Mouse (Mus musculus) erythroblast, embryonic 14.5 days (primary cell): Measurements from ENCODE around the gene Gprc5b. TPM values are rescaled to one million over a fixed set of nuclear protein-coding genes. Genes with fewer than 3 reads are reported as not detected.

Experiments
- H3K27me3 ChIP-seq: 2 replicates; pipeline ENCODE4 v1.6.1; 2012; ENCODE audit warnings: inconsistent platforms; ENCODE audit not compliant: control insufficient read depth
- H3K36me3 ChIP-seq: 2 replicates; pipeline ENCODE4 v1.6.1; 2012; ENCODE audit warnings: mild to moderate bottlenecking, inconsistent platforms; ENCODE audit not compliant: control insufficient read depth
- H3K4me1 ChIP-seq: 2 replicates; pipeline ENCODE4 v1.6.1; 2012; ENCODE audit warnings: inconsistent platforms; ENCODE audit not compliant: control insufficient read depth
- H3K4me3 ChIP-seq: replicated peaks from 2 replicates; pipeline ENCODE3; 2012; ENCODE audit warnings: moderate library complexity, mild to moderate bottlenecking, inconsistent platforms
- H3K9me3 ChIP-seq: 2 replicates; pipeline ENCODE4 v1.6.1; 2012; ENCODE audit warnings: low read length, inconsistent platforms, mixed read lengths; ENCODE audit not compliant: control insufficient read depth
- GATA1 ChIP-seq: IDR thresholded peaks from 2 replicates; pipeline ENCODE4 v1.6.1; 2012; ENCODE audit warnings: low read length, inconsistent platforms, mixed read lengths
- TAL1 ChIP-seq: IDR thresholded peaks from 3 replicates; pipeline ENCODE4 v1.6.1; 2012; ENCODE audit warnings: low read length, inconsistent platforms, mixed read lengths
- polyA plus RNA-seq: library from polyadenylated mRNA; stranded (reverse); fragments of >175 nt; gene quantifications from 2 replicates; pipeline ENCODE4 v1.2.3, GENCODE M21; 2012

Gene Gprc5b
- polyA plus RNA-seq, 1 experiment = 0.07 TPM

GRCm38 (mm10) chr7:118968870-118969269 is 26.1 kb downstream of the Gprc5b start:
- H3K4me1 ChIP-seq = no peaks in the 10 kb centered on the region
- no peaks in the 10 kb centered on the region for H3K36me3 ChIP-seq
- no peak overlapping the region for H3K4me3 ChIP-seq
- no peaks in the 10 kb centered on the region for H3K27me3 ChIP-seq
- TF ChIP-seq TAL1 (no peak), GATA1 (no peak)
- H3K9me3 ChIP-seq = no peaks in the 10 kb centered on the region

DNA sequence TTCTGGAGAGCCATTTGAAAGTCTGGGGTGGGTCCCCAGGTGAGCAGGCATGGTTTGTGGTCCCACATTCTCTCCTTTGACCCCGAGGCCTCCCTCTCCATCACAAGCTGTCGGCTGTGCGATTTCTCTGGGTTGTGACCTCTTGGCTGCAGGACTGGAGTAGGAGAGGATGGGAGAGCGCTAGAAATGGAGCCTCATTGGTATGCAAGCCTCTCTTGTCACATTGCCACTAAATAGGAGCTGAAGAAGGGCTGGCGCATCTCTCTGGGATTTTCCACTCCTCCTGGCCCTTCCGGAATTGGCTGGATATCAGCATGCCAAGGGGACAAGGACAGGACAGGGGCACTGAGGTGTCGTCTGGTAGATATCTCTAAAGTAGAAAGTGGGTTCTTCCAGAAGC is 29.8 kb downstream of the Gprc5b start:
- Histone ChIP-seq H3K4me3 (no peak overlapping the region), H3K9me3 (no peaks in the 10 kb centered on the region), H3K36me3 (no peaks in the 10 kb centered on the region), H3K4me1 (no peaks in the 10 kb centered on the region), H3K27me3 (no peaks in the 10 kb centered on the region)
- TF ChIP-seq GATA1 (no peak), TAL1 (no peak)

DNA sequence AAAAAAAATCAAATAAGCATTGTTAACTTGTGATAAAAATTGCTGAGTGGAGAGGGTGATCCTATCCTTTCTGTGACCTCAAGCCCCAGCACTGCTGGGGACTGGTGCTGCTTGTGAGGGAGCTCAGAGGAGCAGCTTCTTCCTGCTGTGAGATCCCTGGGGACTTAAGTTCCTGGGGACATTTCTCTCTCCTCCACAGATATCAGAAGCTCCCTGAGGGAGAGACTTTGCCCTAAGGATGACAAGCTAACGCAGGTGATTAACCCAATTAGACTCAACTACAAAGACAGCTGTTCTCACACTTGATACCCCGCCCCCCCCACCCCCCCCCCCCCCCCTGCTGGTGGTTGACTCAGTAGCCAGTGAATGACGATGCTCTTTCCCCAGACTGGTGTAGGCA is 30.2 kb downstream of the Gprc5b start:
- Histone ChIP-seq H3K9me3 (no peaks in the 10 kb centered on the region), H3K4me3 (no peak overlapping the region), H3K27me3 (no peaks in the 10 kb centered on the region), H3K4me1 (no peaks in the 10 kb centered on the region), H3K36me3 (no peaks in the 10 kb centered on the region)
- TF ChIP-seq TAL1 = no peak
- TF ChIP-seq GATA1 = no peak

DNA sequence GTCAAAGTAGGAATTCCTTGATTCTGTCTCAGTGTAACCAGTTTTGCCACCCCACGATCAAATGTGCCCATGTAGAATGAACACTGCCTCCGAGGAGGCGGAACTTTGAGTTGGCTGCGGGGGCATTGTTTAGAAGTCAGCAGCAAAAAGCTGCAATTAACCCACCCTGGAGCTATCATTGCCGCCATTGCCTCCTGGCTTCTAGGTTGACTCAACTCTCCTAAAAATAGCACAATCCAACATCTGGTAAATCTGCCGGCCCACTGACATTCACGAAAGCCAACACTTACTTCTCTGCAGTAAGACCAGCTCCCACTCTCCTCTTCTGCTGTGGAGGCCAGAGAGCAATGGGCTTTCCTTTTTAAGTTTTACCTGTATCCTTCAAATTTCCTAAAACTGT is 35.8 kb downstream of the Gprc5b start:
- no peaks in the 10 kb centered on the region for H3K9me3 ChIP-seq
- no peaks in the 10 kb centered on the region for H3K36me3 ChIP-seq
- H3K4me3 ChIP-seq = no peak overlapping the region
- TF ChIP-seq GATA1 (no peak), TAL1 (no peak)
- no peaks in the 10 kb centered on the region for H3K27me3 ChIP-seq
- H3K4me1 ChIP-seq = no peaks in the 10 kb centered on the region

DNA sequence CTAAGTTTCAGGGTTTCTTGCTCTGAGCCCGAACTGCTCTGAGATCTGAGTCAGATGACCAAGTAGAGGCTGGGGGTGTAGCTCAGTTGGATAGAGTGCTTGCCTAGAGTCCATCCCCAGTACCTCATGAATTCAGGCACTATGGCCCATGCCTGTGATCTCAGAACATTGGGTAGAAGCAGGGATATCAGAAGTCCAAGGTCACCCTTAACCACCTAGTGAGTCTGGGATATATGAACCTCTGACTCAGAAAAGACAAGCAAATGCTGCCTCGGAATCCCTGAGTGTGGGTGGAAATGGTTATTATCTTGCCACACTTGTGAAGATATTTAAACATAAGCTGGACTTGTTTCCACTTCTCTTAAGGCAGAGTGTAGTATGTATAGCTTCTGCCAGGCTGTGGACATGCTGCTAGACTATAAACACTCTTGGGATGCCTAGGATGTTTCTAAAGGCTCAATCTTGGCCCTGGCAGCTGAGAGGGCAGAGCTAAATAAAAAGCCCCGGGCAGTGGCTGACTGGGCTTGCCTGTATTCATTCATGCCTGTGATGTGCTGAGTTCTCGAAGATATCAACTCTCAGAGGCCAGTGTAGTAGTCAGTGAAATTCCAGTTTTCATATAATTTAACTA is 38.3 kb downstream of the Gprc5b start:
- no peaks in the 10 kb centered on the region for H3K27me3 ChIP-seq
- H3K4me3 ChIP-seq = no peak overlapping the region
- no peaks in the 10 kb centered on the region for H3K9me3 ChIP-seq
- no peaks in the 10 kb centered on the region for H3K4me1 ChIP-seq
- no peaks in the 10 kb centered on the region for H3K36me3 ChIP-seq
- TF ChIP-seq GATA1 (no peak), TAL1 (no peak)

GRCm38 (mm10) chr7:118954968-118955367 is 40.0 kb downstream of the Gprc5b start:
- no peak overlapping the region for H3K4me3 ChIP-seq
- H3K36me3 ChIP-seq = no peaks in the 10 kb centered on the region
- no peaks in the 10 kb centered on the region for H3K27me3 ChIP-seq
- H3K9me3 ChIP-seq = no peaks in the 10 kb centered on the region
- no peaks in the 10 kb centered on the region for H3K4me1 ChIP-seq
- TF ChIP-seq TAL1 = no peak
- TF ChIP-seq GATA1 = no peak

DNA sequence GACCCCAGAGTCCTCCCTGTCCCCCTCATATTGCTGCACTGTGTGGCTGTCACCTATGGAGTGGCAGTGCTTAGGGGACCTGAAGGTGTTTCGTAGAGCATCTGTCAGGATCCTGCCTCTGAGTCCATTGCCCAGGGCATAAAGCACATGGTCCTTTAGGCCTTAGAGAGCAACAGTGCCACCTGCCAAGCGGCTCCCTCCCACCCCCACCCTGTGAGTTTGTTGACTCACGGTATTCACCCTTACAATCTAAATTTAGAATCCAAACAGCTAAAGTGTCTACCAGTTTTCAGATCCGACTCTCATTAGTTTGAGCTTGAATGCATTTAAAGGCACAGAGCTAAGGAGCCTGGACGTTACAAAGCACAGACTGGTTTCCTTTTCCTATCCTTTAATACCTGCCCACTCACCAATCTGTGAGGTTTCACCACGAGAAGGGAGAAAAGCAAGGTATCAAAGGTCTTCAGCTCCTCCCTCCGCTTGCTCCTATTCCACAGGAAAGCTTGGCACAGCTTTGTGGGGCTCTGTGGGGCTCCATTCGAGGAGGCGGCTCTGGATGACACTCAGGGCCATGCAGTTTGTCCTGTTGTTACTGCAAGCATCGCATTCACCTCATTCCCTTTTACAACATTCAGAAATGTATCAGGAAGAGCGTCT is 41.3 kb downstream of the Gprc5b start:
- no peaks in the 10 kb centered on the region for H3K27me3 ChIP-seq
- TF ChIP-seq GATA1 = no peak
- no peak for TF ChIP-seq TAL1
- H3K9me3 ChIP-seq = no peaks in the 10 kb centered on the region
- no peak overlapping the region for H3K4me3 ChIP-seq
- H3K36me3 ChIP-seq = no peaks in the 10 kb centered on the region
- no peaks in the 10 kb centered on the region for H3K4me1 ChIP-seq

DNA sequence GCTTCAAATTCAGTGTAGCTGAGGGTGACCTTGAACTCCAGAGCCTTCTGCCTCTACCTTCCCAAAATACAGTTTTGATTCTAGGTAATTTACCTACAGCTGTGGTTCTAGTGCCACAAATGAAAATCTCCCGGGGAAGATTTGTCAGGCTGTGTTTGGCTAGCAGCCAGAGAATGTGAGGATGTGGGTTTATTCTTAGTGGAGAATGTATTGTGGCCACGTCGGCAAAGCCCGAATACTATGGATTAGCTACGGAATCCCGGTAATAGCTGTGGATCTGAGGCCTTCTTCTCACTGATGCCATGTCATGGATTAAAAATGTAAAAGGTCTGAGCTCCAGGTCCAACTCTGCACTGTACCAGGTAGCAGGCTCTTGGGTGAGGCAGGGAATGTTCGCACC is 45.3 kb downstream of the Gprc5b start:
- Histone ChIP-seq H3K4me1 (no peaks in the 10 kb centered on the region), H3K27me3 (no peaks in the 10 kb centered on the region), H3K9me3 (no peaks in the 10 kb centered on the region), H3K36me3 (no peaks in the 10 kb centered on the region), H3K4me3 (no peak overlapping the region)
- no peak for TF ChIP-seq TAL1
- no peak for TF ChIP-seq GATA1

GRCm38 (mm10) chr7:118948677-118949282 is 46.2 kb downstream of the Gprc5b start:
- H3K36me3 ChIP-seq = no peaks in the 10 kb centered on the region
- TF ChIP-seq GATA1 = no peak
- TF ChIP-seq TAL1 = no peak
- no peaks in the 10 kb centered on the region for H3K27me3 ChIP-seq
- no peaks in the 10 kb centered on the region for H3K4me1 ChIP-seq
- H3K9me3 ChIP-seq = no peaks in the 10 kb centered on the region
- no peak overlapping the region for H3K4me3 ChIP-seq

DNA sequence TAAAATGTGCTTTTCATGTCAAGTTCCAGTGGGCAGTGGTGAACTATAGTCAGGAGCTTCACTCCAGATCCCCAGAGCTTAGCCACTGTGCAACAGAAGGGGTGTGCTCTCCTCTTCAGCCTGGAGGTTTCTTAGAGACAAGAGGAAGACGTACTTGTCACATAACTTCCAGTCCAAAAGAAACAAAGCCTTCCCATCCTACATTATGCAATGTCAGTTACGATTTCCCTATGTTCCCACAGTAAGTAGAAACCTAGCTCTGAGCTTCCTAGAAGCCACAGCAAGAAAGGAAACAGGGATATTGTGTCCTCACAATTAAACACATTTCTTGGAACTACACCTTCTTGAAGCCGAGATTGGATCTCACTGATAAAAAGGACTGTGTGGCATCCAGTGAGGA is 47.8 kb downstream of the Gprc5b start:
- H3K4me3 ChIP-seq = no peak overlapping the region
- no peaks in the 10 kb centered on the region for H3K36me3 ChIP-seq
- no peaks in the 10 kb centered on the region for H3K27me3 ChIP-seq
- H3K9me3 ChIP-seq = no peaks in the 10 kb centered on the region
- TF ChIP-seq GATA1 = no peak
- no peak for TF ChIP-seq TAL1
- H3K4me1 ChIP-seq = no peaks in the 10 kb centered on the region
